ENCODE assay signal across 15 mouse cellular contexts in the genomic region with DNA sequence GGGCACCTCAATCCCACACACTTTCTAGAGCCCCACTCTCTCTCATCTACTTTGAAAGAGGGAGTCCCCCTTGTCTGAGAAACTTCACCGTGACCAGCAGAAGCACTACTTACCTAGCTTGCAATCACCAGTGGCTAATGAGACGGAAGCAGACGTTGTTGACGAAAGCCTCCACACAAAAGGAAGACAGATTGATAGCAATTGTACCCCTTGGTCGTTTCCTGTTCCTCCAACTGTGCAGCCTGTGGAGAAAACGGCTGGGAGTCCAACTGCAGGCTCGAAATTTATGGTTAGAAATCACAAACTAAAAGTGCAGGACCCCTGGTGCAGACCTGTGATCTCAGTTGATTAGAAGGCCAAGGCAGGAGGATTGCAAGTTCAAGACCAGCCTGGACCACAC.
"Had no signal": no experiment of that assay in that cellular context is flagged by ENCODE, and none has a peak within 500 bp of the region (broad histone marks: within the 10 kb centered on the region; RNA-seq: fewer than 3 reads in every experiment).

No protein-coding gene starts in this region.

- H3K27ac ChIP-seq: layer of hippocampus, adult 2 months; liver, embryonic 15.5 days; macrophage; midbrain, embryonic 15.5 days; neural tube, embryonic 12.5 days; stomach, embryonic 15.5 days had no signal

- H3K27me3 ChIP-seq: liver, embryonic 15.5 days; midbrain, embryonic 15.5 days; neural tube, embryonic 12.5 days; stomach, embryonic 15.5 days had no signal

- H3K9ac ChIP-seq: liver, embryonic 15.5 days; midbrain, embryonic 15.5 days; neural tube, embryonic 12.5 days; stomach, embryonic 15.5 days had no signal

- DNase-seq: kidney, adult 18-20 months; lung, adult 2 months; right cerebral cortex, postnatal 4 days; spleen, adult 18-20 months; thymus, adult 2 months; thymus, postnatal 36 days had no signal

- H3K9me3 ChIP-seq: liver, embryonic 15.5 days; midbrain, embryonic 15.5 days; neural tube, embryonic 12.5 days; stomach, embryonic 15.5 days had no signal

- ATAC-seq: lung, postnatal 0 days; midbrain, embryonic 15.5 days had no signal

- H3K36me3 ChIP-seq: liver, embryonic 15.5 days; midbrain, embryonic 15.5 days; neural tube, embryonic 12.5 days; stomach, embryonic 15.5 days had no signal

- H3K4me1 ChIP-seq: liver, embryonic 15.5 days; midbrain, embryonic 15.5 days; neural tube, embryonic 12.5 days; stomach, embryonic 15.5 days had no signal

- H3K4me2 ChIP-seq: liver, embryonic 11.5 days; liver, embryonic 15.5 days; midbrain, embryonic 11.5 days; midbrain, embryonic 15.5 days; neural tube, embryonic 12.5 days; stomach, embryonic 15.5 days had no signal

- H3K4me3 ChIP-seq: layer of hippocampus, adult 2 months; liver, embryonic 15.5 days; midbrain, embryonic 15.5 days; neural tube, embryonic 12.5 days; stomach, embryonic 15.5 days had no signal
